Mouse (Mus musculus) midbrain, embryonic 15.5 days (tissue): ENCODE results near the gene Mrpl24. TPM values are rescaled to one million over a fixed set of nuclear protein-coding genes. Genes with fewer than 3 reads are reported as not detected.

ENCODE experiments used
- ATAC-seq: fragments of 200-750 bp; cut with Nextera tagmentation; replicated peaks from 2 replicates; pipeline ENCODE4 v1.8.0; 2017; ENCODE audit warnings: moderate TSS enrichment
- H3K27ac ChIP-seq: fragments of 300-500 bp; sonication (generic); 2 replicates; pipeline ENCODE4 v1.5.1; 2015; ENCODE audit warnings: mild to moderate bottlenecking, inconsistent platforms
- H3K27me3 ChIP-seq: fragments of 300-500 bp; sonication (generic); replicated peaks from 2 replicates; pipeline ENCODE4 v1.6.1; 2015; ENCODE audit warnings: inconsistent platforms
- H3K36me3 ChIP-seq: fragments of 300-500 bp; sonication (generic); replicated peaks from 2 replicates; pipeline ENCODE4 v1.6.1; 2015; ENCODE audit warnings: inconsistent platforms
- H3K4me1 ChIP-seq: fragments of 300-500 bp; sonication (generic); 2 replicates; pipeline ENCODE4 v1.6.1; 2015; ENCODE audit warnings: inconsistent platforms
- H3K4me2 ChIP-seq: fragments of 300-500 bp; sonication (generic); 2 replicates; pipeline ENCODE4 v1.6.1; 2015; ENCODE audit warnings: inconsistent platforms, mild to moderate bottlenecking, moderate library complexity
- H3K4me3 ChIP-seq: fragments of 300-500 bp; sonication (generic); 2 replicates; pipeline ENCODE4 v1.5.1; 2015; ENCODE audit warnings: mild to moderate bottlenecking, inconsistent platforms
- H3K9ac ChIP-seq: fragments of 300-500 bp; sonication (generic); 2 replicates; pipeline ENCODE4 v1.6.1; 2015; ENCODE audit warnings: mild to moderate bottlenecking, inconsistent platforms
- H3K9me3 ChIP-seq: fragments of 300-500 bp; sonication (generic); 2 replicates; pipeline ENCODE4 v1.6.1; 2016; ENCODE audit warnings: inconsistent platforms
- WGBS: fragments of 180-500 bp; shearing (Covaris S2); methylation state at CpG from one replicate; pipeline ENCODE4 v1.1.7; 2015; ENCODE audit warnings: mixed read lengths; 5-methylcytosine and 5-hydroxymethylcytosine counted together
- polyA plus RNA-seq: library from polyadenylated mRNA; unstranded; fragments of >200 nt; fragmentation: Nextera tagmentation; extraction: Ambion mirVana; gene quantifications from 2 replicates; pipeline ENCODE4 v1.2.1, GENCODE M21; 2015

The Mrpl24 gene
- polyA plus RNA-seq, 1 experiment from 2014 or later = 55.4 TPM

DNA sequence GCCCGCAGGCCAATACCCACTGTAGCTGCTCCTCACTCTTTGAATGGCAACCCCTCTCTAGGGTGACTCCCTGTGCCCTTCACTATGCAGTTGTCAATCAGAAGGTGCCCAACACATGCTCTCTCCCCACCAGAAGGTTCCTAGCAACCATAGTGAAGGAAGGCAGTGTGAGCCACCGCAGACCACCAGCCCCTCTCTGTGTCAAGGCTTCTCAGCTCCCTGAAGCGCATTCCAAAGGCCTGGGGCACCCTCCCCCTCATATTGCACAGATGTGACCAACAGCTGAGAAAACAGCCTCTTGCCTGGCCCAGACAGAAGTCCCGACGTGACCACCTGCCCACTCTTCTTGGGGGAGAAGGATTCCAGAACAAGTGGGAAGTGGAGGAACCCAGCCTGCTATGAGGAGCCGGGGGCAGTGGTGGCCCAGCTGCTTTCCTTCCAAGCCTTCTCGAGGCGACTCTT lies 52.9 kb downstream of the Mrpl24 start:
- H3K9ac ChIP-seq = no peak overlapping the region; the same call in 1 of the 2 replicates
- no peaks in the 10 kb centered on the region for H3K9me3 ChIP-seq
- 0 out of 2 replicates have a peak, but pooled peaks cover 4% of the 10 kb centered on the region for H3K27me3 ChIP-seq
- 5% methylated on average over 8 of the region's 8 CpGs for WGBS
- no peaks in the 10 kb centered on the region for H3K36me3 ChIP-seq
- peak overlapping the region; percentile 51 for H3K4me3 ChIP-seq
- H3K4me2 ChIP-seq = peak overlapping the region; percentile 93
- peaks cover 46% of the 10 kb centered on the region for H3K4me1 ChIP-seq
- peak; percentile 46 for ATAC-seq
- peak overlapping the region; percentile 66 for H3K27ac ChIP-seq

DNA sequence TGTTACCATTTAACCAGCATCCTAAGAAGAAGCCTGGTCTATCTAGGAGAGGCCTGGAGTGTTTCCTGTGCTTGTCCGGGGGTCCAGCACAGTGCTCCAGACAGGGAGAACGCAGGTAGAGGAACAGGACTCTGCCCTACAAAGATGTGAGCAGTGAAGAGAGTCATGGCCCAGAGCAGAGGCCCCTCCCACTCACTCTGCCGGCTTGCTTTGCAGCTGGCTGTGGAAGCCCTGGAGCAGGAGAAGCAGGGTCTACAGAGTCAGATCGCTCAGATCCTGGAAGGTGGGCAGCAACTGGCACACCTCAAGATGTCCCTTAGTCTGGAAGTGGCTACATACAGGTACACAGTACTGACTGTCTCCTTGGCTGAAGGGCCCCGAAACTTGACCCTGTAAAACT lies 53.5 kb downstream of the Mrpl24 start:
- no peaks in the 10 kb centered on the region for H3K36me3 ChIP-seq
- H3K9ac ChIP-seq = 0 out of 2 replicates have a peak overlapping the region, but pooled peaks have one; percentile 7
- H3K4me3 ChIP-seq = peak overlapping the region; percentile 51
- H3K27ac ChIP-seq = peak overlapping the region; percentile 67
- H3K4me2 ChIP-seq = peak overlapping the region; percentile 93
- H3K27me3 ChIP-seq = 0 out of 2 replicates have a peak, but pooled peaks cover 4% of the 10 kb centered on the region
- no peak; the same call in 1 of the 2 replicates for ATAC-seq
- peaks cover 46% of the 10 kb centered on the region for H3K4me1 ChIP-seq
- 16% methylated on average over 5 of the region's 5 CpGs for WGBS
- no peaks in the 10 kb centered on the region for H3K9me3 ChIP-seq

Other genes with a start within 250 kb of the Mrpl24 start
- 0.84 and 0.89 TPM in 2 replicates for gene Lrrc71, start 170.9 kb upstream of the Mrpl24 start, polyA plus RNA-seq
- gene Ntrk1, start 124.3 kb upstream of the Mrpl24 start, polyA plus RNA-seq = 1.0 and 1.6 TPM in 2 replicates
- gene Insrr, start 122.6 kb upstream of the Mrpl24 start, polyA plus RNA-seq = 0.66 and 0.69 TPM in 2 replicates
- 8.6 and 9.8 TPM in 2 replicates for gene Pear1, start 95.2 kb upstream of the Mrpl24 start, polyA plus RNA-seq
- not detected in 2 replicates for gene Sh2d2a, start 72.8 kb upstream of the Mrpl24 start, polyA plus RNA-seq
- gene Prcc, start 33.9 kb upstream of the Mrpl24 start, polyA plus RNA-seq = 15.8 and 17.2 TPM in 2 replicates
- 173 and 190 TPM in 2 replicates for gene Hdgf, start 13.2 kb upstream of the Mrpl24 start, polyA plus RNA-seq
- gene Isg20l2, start 10.8 kb downstream of the Mrpl24 start, polyA plus RNA-seq = 30.5 and 34.9 TPM in 2 replicates
- 23.0 and 23.2 TPM in 2 replicates for gene Rrnad1, start 11.2 kb downstream of the Mrpl24 start, polyA plus RNA-seq
- 44.8 and 52.1 TPM in 2 replicates for gene Crabp2, start 29.2 kb downstream of the Mrpl24 start, polyA plus RNA-seq
- gene Nes, start 51.6 kb downstream of the Mrpl24 start, polyA plus RNA-seq = 33.0 and 40.7 TPM in 2 replicates
- gene Bcan, start 80.7 kb downstream of the Mrpl24 start, polyA plus RNA-seq = 53.4 and 62.8 TPM in 2 replicates
- gene Hapln2, start 108.1 kb downstream of the Mrpl24 start, polyA plus RNA-seq = 0.71 and 0.82 TPM in 2 replicates
- 32.0 and 35.3 TPM in 2 replicates for gene Gpatch4, start 123.6 kb downstream of the Mrpl24 start, polyA plus RNA-seq
- gene Naxe, start 139.0 kb downstream of the Mrpl24 start, polyA plus RNA-seq = 158 and 159 TPM in 2 replicates
- gene Ttc24, start 158.8 kb downstream of the Mrpl24 start, polyA plus RNA-seq = not detected in 2 replicates
- gene Iqgap3, start 162.5 kb downstream of the Mrpl24 start, polyA plus RNA-seq = 2.7 and 3.0 TPM in 2 replicates
- 23.2 and 25.3 TPM in 2 replicates for gene Mef2d, start 222.9 kb downstream of the Mrpl24 start, polyA plus RNA-seq